Mouse (Mus musculus) heart, postnatal 4 days (tissue): ENCODE data around the gene Chd2. TPM values are rescaled to one million over a fixed set of nuclear protein-coding genes. Genes with fewer than 3 reads are reported as not detected.

Source experiments
- DNase-seq: peaks from one replicate; pipeline ENCODE4 v3.0.0; 2021
- total RNA-seq, 2 experiments: library from RNA; stranded (reverse); gene quantifications; 2 replicates each; pipeline ENCODE4 v1.2.3; 2021

Gene Chd2
- total RNA-seq, 2 experiments from 2014 or later, result 57.3 to 61.0 TPM

- DNase-seq, result no peak
These were observed 19.9 kb upstream of the Chd2 start for GRCm38 (mm10) chr7:73561492-73562055.

DNA sequence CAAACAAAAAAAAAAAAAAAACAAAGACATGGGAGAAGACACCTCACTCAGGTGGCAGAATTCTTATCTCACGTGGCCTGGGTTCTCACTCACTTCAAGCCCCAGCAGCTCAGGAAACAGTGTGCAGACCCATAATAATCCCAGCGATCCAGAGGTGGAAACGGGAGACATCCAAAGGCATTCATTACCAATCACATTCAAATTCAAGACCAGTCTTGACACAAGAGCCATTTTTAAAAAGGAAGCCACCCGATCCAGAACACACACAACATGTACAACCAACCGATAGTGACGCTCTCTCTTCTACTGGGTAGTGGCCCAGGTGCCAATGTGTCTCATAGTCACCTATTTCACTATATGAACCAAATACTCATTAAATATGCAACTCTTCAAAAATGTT is 19.2 kb upstream of the Chd2 start:
- DNase-seq, result no peak

DNA sequence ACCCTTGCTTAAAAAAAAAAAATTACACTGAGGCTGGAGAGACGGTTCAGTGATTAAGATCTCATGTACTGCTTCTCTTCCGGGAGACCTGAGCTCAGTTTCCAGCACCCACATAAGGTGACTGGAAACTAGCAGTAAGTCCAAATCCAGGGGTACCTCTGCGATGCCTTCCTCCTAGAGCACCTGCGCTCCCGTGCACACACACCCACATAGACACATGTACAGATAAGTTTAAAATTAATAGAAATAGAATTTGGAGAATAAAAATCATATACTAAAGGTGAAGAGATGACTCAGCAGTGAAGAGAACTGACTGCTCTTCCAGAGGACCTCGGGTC is 18.2 kb upstream of the Chd2 start:
- DNase-seq, result no peak

DNA sequence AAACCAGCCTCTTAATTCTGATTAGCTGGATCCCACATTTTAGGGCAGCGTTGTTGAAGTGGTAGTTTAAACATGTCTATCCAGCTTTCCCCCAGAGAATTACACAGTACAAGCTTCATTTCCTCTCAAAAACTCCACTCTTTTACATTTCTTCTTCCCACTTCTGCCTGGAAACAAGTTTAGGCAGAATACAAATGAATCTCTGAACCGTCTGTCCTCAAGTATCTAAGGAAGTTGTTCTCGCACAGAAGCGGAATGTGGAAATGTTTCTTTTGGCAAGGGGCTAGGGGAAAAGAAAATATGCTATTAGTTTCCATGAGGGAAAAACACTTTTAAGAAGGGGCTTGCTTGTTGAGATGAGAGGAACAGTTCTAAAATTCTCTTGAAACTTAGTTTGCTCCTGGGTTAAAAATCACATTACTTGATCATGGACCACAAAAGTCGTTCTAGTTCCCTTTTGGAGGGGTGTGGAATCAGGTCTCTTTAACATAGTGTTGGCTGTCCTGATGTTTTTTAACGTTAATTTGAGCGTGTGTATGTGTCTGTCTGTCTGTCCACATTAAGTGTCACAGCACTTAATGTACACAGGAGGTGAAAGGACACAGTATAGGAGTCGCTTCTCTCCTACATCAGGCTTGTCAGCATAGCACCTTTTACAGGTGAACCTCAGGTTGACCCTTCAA is 17.7 kb upstream of the Chd2 start:
- DNase-seq, result no peak

DNA sequence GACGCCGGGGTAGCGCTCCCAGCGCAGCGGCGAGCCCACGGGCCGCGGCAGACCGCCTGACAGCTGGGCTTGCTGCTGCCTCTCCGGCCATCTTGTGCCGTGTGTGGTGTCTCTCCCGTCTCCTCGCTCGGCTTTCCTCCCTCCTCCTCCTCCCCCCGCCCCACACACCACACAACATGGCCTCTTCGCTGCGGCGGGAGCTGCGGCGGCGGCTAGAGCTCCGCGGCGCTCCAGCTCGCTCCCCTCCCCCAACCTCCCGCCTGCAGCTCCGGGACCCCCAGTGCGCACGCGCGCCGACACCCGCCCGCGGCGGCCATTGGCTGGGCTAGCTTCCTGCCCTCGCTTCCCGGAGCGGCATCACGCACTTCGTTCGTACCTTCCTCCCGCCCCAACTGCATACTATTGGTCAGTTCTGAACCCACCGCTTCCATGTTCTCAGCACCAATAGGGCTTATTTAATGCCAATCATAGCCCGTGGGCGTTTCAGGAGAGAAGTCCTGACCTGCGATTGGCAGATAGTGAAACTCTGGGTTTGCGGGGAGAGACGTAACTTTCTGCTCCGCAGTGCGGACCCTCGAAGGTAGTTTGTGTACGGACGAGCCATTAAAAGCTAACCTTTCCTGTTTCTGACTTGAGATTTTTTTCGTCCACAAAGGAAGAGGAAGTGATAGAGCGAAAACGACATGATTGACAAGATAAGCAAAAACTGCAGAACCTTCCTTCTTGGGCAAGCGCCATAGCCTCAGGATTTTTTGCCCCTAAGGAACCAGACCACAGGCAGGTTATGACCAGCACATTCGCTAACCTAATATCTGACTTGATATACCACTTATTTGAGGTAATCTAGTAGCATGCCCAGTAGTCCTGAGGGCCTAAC is 16.9 kb upstream of the Chd2 start:
- peak; percentile 99 for DNase-seq

- peak; percentile 56 for DNase-seq
These were observed 16.1 kb upstream of the Chd2 start for GRCm38 (mm10) chr7:73557671-73558265.

GRCm38 (mm10) chr7:73556688-73557667 is 15.3 kb upstream of the Chd2 start:
- DNase-seq, result no peak

GRCm38 (mm10) chr7:73555918-73556580 is 14.4 kb upstream of the Chd2 start:
- DNase-seq, result no peak

- no peak for DNase-seq
These were observed 13.2 kb upstream of the Chd2 start for GRCm38 (mm10) chr7:73554849-73555248.

DNA sequence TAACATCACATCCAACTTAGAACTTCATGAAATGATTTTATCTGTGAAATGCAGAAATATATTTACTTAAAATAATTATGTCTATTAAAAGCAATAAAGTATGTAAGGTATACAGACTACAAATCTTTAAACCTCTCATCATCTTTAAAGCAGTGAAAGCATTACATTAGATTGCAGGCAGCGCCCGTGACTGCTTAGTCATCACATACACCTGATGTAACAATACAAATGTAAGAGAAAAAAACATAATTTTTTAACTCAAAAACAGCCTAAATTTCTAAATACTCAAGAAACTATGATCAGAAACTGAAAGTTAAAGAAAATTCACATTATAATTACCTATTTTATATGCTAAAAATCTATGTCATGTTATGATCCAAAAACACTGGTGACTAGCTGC is 11.5 kb upstream of the Chd2 start:
- DNase-seq, result no peak

DNA sequence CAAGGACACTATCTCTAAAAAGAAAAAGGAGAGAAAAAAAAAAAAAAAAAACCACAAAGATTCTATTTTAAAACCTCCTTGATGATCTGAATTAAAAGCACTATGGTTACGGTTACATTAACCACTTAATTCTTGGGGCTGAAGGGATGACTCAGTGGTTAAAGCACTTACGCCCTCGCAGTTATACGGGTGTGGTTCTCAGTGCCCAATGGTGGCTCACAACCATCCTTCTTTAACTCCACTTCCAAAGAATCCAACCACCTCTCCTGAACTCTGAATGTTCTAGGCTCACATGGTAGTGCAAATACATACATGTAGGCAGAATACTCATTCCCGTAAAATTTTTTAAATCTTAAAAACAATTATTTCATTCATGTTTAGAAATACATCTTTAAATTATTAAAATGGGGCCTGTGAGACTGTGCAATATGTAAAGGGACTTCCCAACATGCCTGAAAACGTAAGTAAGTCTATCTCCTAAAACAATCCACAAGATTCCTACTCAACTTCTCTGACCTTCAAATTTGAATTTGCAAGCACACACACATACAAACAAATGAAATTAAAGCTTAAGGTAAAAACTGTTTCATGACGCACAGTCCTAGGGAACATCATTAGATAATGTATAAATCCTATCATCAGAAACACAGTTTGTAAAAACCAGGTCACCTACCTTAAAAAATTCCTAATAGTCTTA is 10.6 kb upstream of the Chd2 start:
- DNase-seq, result peak; percentile 5

DNA sequence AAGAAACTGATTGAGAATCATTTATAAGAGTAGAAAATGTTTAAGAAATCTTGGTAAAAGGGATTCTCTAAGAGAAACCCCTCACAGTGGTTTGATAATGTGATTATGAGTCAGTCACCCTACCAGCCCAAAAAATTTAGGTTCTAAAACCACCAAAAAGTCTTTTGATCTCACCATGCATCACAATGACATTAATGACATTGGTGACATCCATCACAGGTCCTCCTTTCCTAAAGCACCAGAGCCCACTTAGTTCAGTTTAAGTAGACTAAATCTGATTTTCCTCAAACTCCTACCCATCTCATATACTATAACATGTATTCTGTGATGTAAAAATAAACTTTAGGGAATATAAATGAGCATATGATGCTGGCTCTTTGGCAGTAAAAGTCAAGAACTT is 9.7 kb upstream of the Chd2 start:
- DNase-seq, result no peak

DNA sequence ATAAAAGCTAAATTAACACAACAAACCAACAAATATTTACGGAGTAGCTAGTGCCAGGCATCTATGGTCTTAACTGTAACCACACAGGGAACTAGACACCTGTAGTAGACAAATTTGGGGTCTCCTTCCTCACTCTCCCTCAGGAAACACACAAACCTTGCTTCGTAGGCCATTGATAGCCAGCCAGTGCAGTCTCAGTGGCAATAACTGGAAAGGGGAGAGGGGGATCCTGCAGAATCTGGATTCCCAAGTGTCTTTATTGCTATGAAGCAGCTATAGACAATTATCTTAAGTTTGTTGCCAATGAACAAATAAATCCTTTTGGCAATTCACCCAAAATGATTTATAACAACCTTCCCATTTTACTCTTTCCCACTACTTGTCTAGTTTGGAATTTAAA is 6.4 kb upstream of the Chd2 start:
- DNase-seq, result no peak

GRCm38 (mm10) chr7:73546561-73547510 is 5.2 kb upstream of the Chd2 start:
- DNase-seq, result no peak

DNA sequence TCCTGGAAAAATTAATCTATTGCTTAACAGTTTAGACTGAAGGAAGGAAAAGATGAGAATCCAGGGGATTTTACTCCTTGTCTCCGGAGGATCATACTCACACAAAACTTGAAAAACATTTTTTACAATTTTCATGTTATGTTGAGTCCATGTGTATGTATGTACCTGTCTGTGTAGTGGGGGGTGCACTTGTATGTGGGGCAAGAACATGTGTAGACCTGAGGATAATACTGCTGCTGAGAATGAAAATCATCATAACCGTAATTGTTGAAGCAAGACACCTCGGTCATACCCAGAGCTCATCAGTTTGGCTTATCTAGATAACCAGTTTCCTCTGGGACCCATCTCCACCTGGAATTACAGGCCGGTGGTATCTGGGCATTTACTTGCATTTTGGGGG is 3.4 kb upstream of the Chd2 start:
- DNase-seq, result no peak

GRCm38 (mm10) chr7:73542131-73542853 is 662 bp upstream of the Chd2 start:
- no peak for DNase-seq

GRCm38 (mm10) chr7:73541079-73541390 is 595 bp downstream of the Chd2 start:
- no peak for DNase-seq

- no peak for DNase-seq
These were observed 1.2 kb downstream of the Chd2 start for GRCm38 (mm10) chr7:73540202-73541078.
